Mouse (Mus musculus) adrenal gland, postnatal 14 days (tissue): ENCODE measurements around the gene Dock4. TPM values are rescaled to one million over a fixed set of nuclear protein-coding genes. Genes with fewer than 3 reads are reported as not detected.
A peak's percentile ranks its signal among the peaks of the same experiment; 100 is the strongest.
"Not testable (repeated sequence)": the region's sequence is repeated elsewhere in the genome, so short reads cannot be mapped to it uniquely, and the experiment has no call there.

Experiments used
- DNase-seq: peaks from one replicate; pipeline ENCODE4 v3.0.0; 2021; ENCODE audit warnings: mixed read lengths
- total RNA-seq: library from RNA; stranded (reverse); gene quantifications from 2 replicates; pipeline ENCODE4 v1.2.3, GENCODE M21; 2021

Dock4 gene
- total RNA-seq, 1 experiment from 2014 or later: 19.9 TPM

DNA sequence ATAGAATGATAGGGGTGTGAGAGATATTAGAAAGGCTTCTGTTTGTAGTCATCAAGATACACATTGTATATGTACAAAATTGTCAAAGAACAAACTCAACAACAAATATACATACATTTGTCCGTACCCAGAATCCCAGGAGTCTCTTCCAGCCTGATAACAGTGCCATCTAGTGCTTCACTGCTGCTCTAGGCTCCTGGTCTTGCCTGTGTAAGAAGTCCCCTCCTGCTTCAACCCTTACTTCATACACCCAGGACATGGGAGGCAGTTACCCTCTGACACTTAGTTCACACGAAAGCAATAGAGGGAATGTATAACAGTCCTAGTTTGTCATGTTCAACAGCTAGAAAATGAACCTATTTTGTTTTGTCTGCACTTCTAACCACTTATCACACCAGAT lies 378.5 kb downstream of the Dock4 start:
- peak; percentile 26 for DNase-seq

DNA sequence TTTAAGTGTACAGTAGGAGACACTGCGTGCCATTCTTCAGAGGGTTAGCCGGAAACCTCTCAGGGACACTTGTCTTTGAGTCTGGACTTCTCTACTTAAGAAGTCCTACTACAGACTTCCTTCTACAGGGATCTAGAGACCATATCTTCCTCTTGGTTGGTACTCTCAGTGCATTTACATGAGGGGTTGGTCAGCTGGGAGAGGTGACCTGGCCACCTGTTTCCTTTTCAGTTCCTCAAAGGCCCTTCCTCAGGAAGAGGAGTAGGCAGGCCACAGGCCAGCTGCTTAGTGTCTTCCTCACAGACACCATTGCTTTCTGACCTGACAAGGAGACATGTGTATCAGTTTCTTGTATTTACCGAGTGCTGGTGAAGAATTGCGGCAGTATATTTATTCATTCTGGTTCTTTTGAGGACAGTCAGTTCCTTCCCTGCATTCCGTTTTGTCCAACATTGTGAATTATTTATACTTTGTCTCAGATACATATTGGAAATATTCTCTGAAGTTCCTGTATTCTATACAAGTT lies 380.2 kb downstream of the Dock4 start:
- no peak for DNase-seq

DNA sequence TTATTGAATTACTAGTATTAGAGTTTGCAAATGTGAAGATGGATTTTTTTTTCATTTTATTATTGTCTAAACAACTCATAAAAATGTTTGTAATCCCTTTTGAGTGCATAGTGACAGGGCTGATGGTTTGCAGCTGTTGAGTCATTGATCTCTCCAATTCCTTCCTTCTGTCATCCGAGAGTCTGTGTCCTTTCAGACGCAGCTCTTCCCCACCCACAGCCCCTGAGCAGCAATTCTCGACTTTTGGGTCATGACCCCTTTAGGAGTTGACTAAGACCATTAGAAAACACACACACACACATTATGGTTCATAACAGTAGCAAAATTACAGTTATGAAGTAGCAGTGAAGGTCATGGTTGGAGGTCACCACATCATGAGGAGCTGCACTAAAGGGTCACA lies 380.7 kb downstream of the Dock4 start:
- DNase-seq: no peak

DNA sequence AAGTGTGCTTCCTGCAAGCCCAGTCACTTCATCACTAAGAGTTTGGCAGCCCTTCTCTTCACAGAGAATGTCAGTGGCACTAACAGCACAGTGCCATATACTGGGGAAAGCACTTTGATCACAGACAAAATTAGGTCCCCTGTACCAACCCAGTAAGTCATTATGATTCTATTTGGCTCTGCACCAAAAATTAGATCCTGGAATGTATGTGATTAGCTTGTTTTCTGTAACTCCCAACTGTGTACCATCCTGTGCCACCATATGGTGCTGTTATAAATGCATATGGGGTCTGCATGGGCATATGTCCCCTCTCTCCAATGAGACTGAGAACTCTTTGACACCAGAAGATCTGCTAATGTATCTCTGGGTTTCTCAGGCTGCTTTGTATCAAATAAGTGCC lies 382.3 kb downstream of the Dock4 start:
- no peak for DNase-seq

GRCm38 (mm10) chr12:40829269-40829668 lies 383.5 kb downstream of the Dock4 start:
- DNase-seq: no peak

DNA sequence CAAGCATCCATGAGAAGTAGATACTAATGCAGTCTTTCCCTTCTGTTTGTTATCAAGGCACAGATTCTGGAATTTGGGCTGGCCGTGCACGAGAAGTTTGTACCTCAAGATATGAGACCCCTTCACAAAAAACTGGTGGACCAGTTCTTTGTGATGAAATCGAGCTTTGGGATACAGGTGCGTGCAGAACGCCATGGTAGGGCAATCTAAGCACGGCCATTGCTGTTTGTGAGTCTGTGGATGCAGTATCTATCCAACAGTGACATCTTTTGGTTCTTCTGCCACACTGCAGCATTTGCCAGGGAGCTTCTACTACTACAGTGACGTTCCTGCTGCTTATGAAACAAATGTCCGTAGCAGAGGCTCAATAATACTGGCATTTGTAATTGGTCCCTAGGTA lies 386.4 kb downstream of the Dock4 start:
- peak; percentile 20 for DNase-seq

DNA sequence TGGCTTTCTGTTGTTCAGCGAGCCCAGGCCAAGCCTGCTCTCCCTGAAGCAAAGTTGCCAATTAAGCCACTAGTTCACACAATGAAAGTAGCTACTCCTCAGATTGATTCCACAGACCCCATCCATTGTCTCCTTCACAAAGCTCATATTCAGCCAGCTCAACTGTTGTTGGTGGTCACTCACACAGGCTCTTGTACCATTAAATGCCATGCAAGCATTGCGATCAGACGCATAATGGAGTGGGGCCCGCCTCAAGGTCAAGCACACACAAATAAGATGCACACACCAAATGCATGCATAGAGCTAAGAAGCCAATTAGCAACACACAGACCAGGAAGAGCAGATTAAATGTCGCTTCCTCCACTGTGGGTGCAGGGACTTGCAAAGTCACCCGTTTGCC lies 391.2 kb downstream of the Dock4 start:
- no peak for DNase-seq

DNA sequence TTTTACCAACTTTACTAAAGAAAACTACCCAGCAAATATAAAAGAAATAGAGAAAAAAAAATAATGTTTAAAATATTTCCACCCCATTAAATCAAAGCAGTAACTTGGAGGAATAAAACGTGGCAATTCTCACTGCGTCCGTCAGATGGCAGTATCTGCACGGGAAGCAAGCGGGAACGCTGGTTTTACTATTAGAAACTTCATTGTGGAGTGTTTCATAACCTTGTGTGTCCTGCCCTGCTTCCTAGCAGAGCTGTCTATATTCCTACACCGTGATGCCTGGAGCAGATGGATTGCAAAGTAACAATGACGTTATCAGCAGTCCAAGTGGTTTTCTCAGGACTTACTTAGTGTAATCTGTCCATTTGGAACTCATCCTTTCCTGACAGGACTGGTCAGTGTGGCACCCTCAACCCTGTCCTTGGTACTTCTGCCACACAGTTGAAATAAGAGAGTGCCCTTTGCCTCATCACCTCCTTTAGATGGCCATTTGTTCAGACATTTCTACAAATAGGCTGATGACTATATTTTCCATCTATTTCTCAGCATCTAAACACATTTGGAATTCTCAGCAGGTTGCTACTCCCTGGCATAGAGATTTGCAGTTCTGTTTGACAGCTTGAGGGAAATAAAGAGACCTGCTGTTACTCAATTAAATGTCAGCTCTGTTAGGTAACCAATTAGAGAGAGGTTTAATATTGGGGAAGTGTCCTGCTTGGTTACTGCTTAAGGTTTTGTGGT lies 392.0 kb downstream of the Dock4 start:
- peak; percentile 77 for DNase-seq

- DNase-seq: no peak
Observed at GRCm38 (mm10) chr12:40838338-40838695, 392.6 kb downstream of the Dock4 start.

GRCm38 (mm10) chr12:40838940-40839339 lies 393.2 kb downstream of the Dock4 start:
- DNase-seq: peak; percentile 32

- no peak for DNase-seq
Observed at GRCm38 (mm10) chr12:40839817-40840216, 394.1 kb downstream of the Dock4 start.

- DNase-seq: no peak
Observed at GRCm38 (mm10) chr12:40842251-40842988, 396.7 kb downstream of the Dock4 start.

- DNase-seq: no peak
Observed at GRCm38 (mm10) chr12:40842991-40843390, 397.2 kb downstream of the Dock4 start.

DNA sequence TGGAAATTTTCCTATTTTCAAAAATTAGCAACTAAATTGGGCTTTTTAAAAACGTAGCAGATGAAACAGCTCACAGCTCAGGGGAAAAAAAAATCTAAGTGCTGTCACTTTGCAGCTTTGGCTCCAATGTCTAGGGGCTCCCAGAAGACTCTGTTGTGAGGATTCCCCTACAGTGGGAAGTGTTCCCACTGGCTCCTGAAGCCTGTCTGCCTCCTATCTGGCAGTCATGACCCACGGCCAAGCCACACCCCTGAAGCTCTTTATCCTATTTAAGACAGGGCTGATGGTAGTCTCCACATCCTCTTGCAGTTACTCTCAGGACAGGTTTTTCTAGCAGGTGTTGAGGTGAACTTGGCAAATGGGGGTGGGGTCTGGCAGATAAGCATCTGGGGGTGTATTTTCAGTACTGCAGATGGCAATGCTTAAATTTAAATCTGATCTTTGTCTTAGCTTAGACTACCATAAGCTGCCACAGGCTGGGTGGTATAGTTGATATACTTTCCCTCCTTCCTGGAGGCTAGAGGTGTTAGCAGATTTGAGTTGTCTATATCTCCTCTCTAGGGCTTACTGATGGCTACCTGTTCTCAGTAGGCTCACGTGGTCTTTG lies 397.8 kb downstream of the Dock4 start:
- DNase-seq: no peak

GRCm38 (mm10) chr12:40844324-40844723 lies 398.6 kb downstream of the Dock4 start:
- no peak for DNase-seq

DNA sequence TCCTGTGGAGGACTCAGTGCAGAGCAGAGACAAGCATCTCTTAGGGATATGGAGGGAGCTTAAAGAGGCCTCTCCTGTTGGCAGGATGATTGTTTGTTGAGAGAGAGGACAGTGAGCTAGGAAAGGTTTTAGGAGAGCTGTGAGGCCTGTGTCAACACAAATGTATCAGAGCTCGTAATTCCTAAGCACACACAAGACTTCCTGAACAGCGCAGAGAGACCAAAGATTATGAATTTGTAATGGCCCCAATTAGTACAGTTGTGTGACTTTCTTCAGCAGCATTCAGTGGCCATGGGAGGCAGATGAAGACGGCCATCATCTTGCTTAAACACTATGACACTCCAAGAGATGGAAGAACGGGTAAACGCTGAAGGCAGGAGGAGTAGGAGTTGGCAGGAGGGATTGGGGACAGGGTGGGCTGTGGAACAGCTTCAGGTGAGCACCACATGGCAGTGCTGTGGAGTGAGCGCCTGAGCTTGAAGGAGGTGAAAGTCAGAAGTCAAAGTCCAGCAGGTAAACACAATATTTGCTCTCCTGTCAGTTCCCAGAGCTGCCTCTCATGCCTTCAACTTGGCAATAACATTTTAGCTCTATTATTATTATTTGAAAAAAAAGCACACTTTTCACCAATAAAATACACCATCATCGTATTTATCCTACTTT lies 409.1 kb downstream of the Dock4 start:
- DNase-seq: no peak

DNA sequence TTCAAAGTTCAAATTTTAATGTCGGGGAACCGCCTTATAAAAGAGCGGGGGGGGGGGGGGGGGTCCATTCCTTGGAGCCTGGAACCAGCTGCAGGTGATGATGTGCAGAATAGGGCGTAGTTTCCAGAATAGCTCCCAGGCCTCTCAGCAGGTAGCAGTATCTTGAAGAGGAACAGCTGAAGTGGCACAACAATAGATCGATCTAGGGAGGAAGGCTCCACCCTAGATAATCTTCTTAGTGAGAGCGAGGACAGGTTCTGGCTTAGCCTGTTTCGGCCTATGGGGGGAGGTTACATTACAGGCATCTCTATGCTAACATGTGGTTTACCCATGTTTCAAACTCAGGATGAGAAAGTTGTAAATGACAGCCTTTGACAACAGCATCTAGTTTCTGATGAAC lies 411.7 kb downstream of the Dock4 start:
- DNase-seq: no peak

DNA sequence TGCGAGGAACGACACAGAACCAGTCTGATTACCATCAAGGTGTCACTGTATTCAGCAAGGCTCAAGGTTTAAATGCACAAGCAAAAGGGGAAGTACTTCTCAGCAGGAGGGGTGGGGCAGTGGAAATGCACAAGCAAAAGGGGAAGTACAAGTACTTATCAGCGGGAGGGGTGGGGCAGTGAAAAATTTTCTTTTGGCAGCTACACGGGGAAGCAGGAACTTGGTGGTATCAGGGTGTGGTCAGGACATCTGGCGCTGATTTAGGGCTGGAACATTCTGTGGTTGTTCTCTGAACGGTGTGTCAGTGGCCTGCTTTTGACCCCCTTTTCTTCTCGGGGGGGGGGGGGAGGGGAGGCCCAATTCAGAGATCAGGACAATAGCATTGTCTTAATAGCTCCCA lies 413.0 kb downstream of the Dock4 start:
- not testable (repeated sequence) for DNase-seq

GRCm38 (mm10) chr12:40870387-40870786 lies 424.6 kb downstream of the Dock4 start:
- no peak for DNase-seq

DNA sequence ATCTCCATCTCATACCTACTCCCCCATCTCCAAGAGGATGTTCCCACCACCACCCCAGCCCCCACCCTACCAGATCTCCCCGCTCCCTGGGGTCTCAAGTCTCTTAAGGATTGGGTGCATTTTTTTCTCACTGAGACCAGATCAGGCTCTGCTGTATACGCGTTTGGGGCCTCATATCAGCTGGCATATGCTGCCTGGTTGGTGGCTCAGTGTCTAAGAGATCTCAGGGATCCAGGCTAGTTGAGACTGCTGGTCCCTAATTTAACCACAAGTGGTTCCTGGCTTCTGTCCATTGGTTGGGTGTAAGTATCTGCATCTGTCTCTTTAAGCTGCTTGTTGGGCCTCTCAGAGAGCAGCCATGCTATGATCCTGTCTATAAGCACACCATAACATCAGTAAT lies 427.0 kb downstream of the Dock4 start:
- DNase-seq: no peak

DNA sequence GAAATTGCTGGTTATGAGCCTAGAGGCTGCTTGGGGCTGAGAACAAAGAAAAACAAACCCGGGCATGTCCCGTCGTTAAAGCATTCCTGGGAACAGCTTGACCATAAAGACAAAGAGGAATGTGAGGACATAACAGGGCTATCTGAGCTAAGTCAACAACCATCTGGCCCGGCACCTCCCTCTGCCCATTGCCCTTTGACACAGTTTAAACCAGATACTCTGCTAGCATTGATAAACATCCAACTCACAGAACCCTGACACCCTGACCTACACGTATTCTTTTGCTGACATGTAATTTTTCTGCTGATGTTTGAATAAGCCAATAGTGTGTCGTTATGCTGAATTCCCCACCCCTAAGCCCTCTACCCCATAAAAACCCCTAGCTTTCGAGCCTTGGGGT lies 427.5 kb downstream of the Dock4 start:
- DNase-seq: not testable (repeated sequence)

DNA sequence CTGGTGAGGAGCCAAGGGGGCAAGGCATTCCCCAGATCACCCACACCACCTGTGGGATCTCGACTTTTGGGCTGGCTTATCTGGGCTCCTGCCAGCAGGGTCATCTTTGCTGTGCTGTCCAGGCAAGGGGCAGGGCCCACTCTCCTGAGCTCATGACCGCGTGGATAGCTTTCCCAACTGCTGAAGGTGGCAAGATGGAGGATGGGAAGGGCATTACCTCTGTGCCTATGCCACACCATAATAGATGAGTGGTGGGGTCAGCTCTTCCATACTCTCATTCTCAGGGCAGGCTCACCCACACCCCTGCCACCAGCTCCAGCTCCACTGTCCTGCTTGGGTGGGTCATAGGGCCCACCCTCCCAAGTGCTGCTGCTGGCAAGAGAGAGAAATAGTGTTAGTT lies 439.2 kb downstream of the Dock4 start:
- DNase-seq: no peak

- DNase-seq: no peak
Observed at GRCm38 (mm10) chr12:40885377-40885776, 439.6 kb downstream of the Dock4 start.
